Mouse (Mus musculus) limb, embryonic 14.5 days (tissue): ENCODE measurements at regions not wholly inside any gene's neighbourhood (a gene's known extent, or its start where the extent isn't known, plus 50 kb on each side); places are given as distances from the start of the nearest gene placed in this dataset.

Experiments
- ATAC-seq: fragments of 200-750 bp; cut with Nextera tagmentation; 2 replicates; pipeline ENCODE4 v1.8.0; 2017; ENCODE audit warnings: low read depth, moderate number of reproducible peaks, moderate TSS enrichment; ENCODE audit not compliant: low FRiP score
- DNase-seq: peaks from one replicate; pipeline ENCODE4 v3.0.0-alpha.2; 2015; ENCODE audit warnings: low spot score
- H3K27ac ChIP-seq: fragments of 300-500 bp; sonication (generic); replicated peaks from 2 replicates; pipeline ENCODE4 v1.5.1; 2014; ENCODE audit warnings: low read depth, mild to moderate bottlenecking, low read length, moderate library complexity, mixed read lengths
- H3K27me3 ChIP-seq: fragments of 300-500 bp; sonication (generic); 2 replicates; pipeline ENCODE4 v1.6.1; 2014; ENCODE audit warnings: low read length, mixed read lengths; ENCODE audit not compliant: control insufficient read depth, insufficient read depth
- H3K36me3 ChIP-seq: fragments of 300-500 bp; sonication (generic); 2 replicates; pipeline ENCODE4 v1.6.1; 2014; ENCODE audit warnings: mild to moderate bottlenecking, low read length, moderate library complexity, mixed read lengths; ENCODE audit not compliant: control insufficient read depth, insufficient read depth
- H3K4me1 ChIP-seq: fragments of 300-500 bp; sonication (generic); 2 replicates; pipeline ENCODE4 v1.6.1; 2014; ENCODE audit warnings: antibody characterized with exemption, low read length, mixed read lengths; ENCODE audit not compliant: control insufficient read depth, insufficient read depth
- H3K4me2 ChIP-seq: fragments of 300-500 bp; sonication (generic); replicated peaks from 2 replicates; pipeline ENCODE4 v1.6.1; 2014; ENCODE audit warnings: low read depth, mild to moderate bottlenecking, low read length, moderate library complexity; ENCODE audit not compliant: severe bottlenecking
- H3K4me3 ChIP-seq: fragments of 300-500 bp; sonication (generic); replicated peaks from 2 replicates; pipeline ENCODE4 v1.5.1; 2014; ENCODE audit warnings: low read length
- H3K9ac ChIP-seq: fragments of 300-500 bp; sonication (generic); 2 replicates; pipeline ENCODE4 v1.6.1; 2014; ENCODE audit warnings: mild to moderate bottlenecking, low read depth, low read length, moderate library complexity; ENCODE audit not compliant: severe bottlenecking
- H3K9me3 ChIP-seq: fragments of 300-500 bp; sonication (generic); 2 replicates; pipeline ENCODE4 v1.6.1; 2016; ENCODE audit warnings: low read length; ENCODE audit not compliant: control insufficient read depth
- POLR2A ChIP-seq: fragments of 200-500 bp; IDR thresholded peaks from 2 replicates; pipeline ENCODE4 v1.8.0; 2012; ENCODE audit warnings: inconsistent platforms, mild to moderate bottlenecking, moderate library complexity, borderline replicate concordance; ENCODE audit not compliant: insufficient read depth, insufficient read length; ENCODE audit errors: extremely low read depth
- WGBS: fragments of 180-500 bp; shearing (Covaris S2); extraction: QIAGEN DNeasy Blood & Tissue Kit; methylation state at CpG from one replicate; pipeline ENCODE4 v1.1.7; 2014; 5-methylcytosine and 5-hydroxymethylcytosine counted together

DNA sequence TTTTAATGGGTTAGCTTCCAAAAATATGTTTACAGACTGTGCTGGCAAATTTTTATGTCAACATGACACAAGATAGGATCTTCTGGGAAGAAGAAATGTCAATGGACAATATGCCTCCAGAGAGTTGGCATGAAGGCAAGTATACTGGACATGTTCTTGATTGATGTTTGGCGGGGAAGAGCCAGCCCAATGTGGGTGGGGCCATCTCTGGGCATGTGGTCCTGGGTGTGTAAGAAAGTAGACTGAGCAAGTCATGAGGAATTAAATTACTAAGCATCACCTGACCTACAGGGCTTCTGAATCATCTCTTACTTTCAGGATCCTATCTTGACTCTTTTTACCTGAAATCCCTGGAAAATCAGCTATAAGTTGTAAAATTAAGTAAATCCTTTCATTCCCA lies 525.0 kb upstream of the Grm7 start:
- TF ChIP-seq POLR2A, result no peak
- no peak overlapping the region for H3K4me3 ChIP-seq
- H3K4me2 ChIP-seq, result no peak overlapping the region
- no peak for ATAC-seq
- no peaks in the 10 kb centered on the region for H3K36me3 ChIP-seq
- no peak for DNase-seq
- no peaks in the 10 kb centered on the region for H3K4me1 ChIP-seq
- H3K9ac ChIP-seq, result no peak overlapping the region
- H3K27ac ChIP-seq, result no peak overlapping the region
- H3K27me3 ChIP-seq, result no peaks in the 10 kb centered on the region
- 91% methylated on average over 1 of the region's 1 CpGs for WGBS
- H3K9me3 ChIP-seq, result no peaks in the 10 kb centered on the region

GRCm38 (mm10) chr6:110132271-110132670 lies 513.1 kb upstream of the Grm7 start:
- no peak for TF ChIP-seq POLR2A
- Histone ChIP-seq H3K27ac (no peak overlapping the region), H3K9ac (no peak overlapping the region), H3K4me3 (no peak overlapping the region), H3K4me1 (no peaks in the 10 kb centered on the region), H3K4me2 (no peak overlapping the region), H3K9me3 (no peaks in the 10 kb centered on the region), H3K36me3 (no peaks in the 10 kb centered on the region), H3K27me3 (no peaks in the 10 kb centered on the region)
- WGBS, result 82% methylated on average over 3 of the region's 3 CpGs
- no peak for ATAC-seq
- DNase-seq, result no peak

GRCm38 (mm10) chr6:110133587-110133986 lies 511.8 kb upstream of the Grm7 start:
- Histone ChIP-seq H3K36me3 (no peaks in the 10 kb centered on the region), H3K27me3 (no peaks in the 10 kb centered on the region), H3K9ac (no peak overlapping the region), H3K27ac (no peak overlapping the region), H3K9me3 (no peaks in the 10 kb centered on the region), H3K4me3 (no peak overlapping the region), H3K4me2 (no peak overlapping the region), H3K4me1 (no peaks in the 10 kb centered on the region)
- WGBS, result 88% methylated on average over 1 of the region's 1 CpGs
- TF ChIP-seq POLR2A, result no peak
- DNase-seq (no peak), ATAC-seq (no peak)

- 32% methylated on average over 7 of the region's 7 CpGs for WGBS
- Histone ChIP-seq H3K4me1 (no peaks in the 10 kb centered on the region), H3K27me3 (no peaks in the 10 kb centered on the region), H3K27ac (no peak overlapping the region), H3K4me2 (no peak overlapping the region), H3K9ac (no peak overlapping the region), H3K9me3 (no peaks in the 10 kb centered on the region), H3K36me3 (no peaks in the 10 kb centered on the region), H3K4me3 (no peak overlapping the region)
- DNase-seq (no peak), ATAC-seq (no peak)
- no peak for TF ChIP-seq POLR2A
Observed at GRCm38 (mm10) chr6:110137043-110137650, 508.2 kb upstream of the Grm7 start.

DNA sequence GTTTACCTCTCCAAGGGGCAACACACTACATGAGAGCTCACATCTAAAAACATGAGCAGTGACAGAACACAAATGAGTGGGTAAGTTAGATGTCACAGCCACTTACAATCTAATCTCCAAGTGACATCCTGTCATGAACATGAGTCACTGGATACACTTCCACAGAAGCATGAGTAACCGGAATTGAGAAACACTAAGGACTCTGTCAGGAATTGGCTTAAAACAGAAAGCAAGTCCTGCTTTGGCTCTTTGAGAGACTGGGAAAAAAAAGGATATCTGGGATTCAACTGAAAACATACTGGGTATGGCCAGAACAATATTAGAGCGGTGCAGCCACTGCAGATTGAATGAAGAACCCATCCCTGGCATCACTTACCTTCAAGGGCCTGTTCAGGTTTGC lies 506.0 kb upstream of the Grm7 start:
- H3K36me3 ChIP-seq, result no peaks in the 10 kb centered on the region
- H3K27ac ChIP-seq, result no peak overlapping the region
- ATAC-seq, result no peak
- TF ChIP-seq POLR2A, result no peak
- H3K4me1 ChIP-seq, result no peaks in the 10 kb centered on the region
- DNase-seq, result no peak
- no peak overlapping the region for H3K4me2 ChIP-seq
- 86% methylated on average over 2 of the region's 2 CpGs for WGBS
- no peaks in the 10 kb centered on the region for H3K9me3 ChIP-seq
- H3K9ac ChIP-seq, result no peak overlapping the region
- H3K27me3 ChIP-seq, result no peaks in the 10 kb centered on the region
- no peak overlapping the region for H3K4me3 ChIP-seq

- no peak overlapping the region for H3K4me2 ChIP-seq
- H3K27ac ChIP-seq, result no peak overlapping the region
- H3K27me3 ChIP-seq, result no peaks in the 10 kb centered on the region
- H3K4me1 ChIP-seq, result no peaks in the 10 kb centered on the region
- 92% methylated on average over 2 of the region's 2 CpGs for WGBS
- DNase-seq (no peak), ATAC-seq (no peak)
- H3K9ac ChIP-seq, result no peak overlapping the region
- no peak overlapping the region for H3K4me3 ChIP-seq
- H3K36me3 ChIP-seq, result no peaks in the 10 kb centered on the region
- no peak for TF ChIP-seq POLR2A
- H3K9me3 ChIP-seq, result no peaks in the 10 kb centered on the region
Observed at GRCm38 (mm10) chr6:110168539-110168938, 476.8 kb upstream of the Grm7 start.
